Mouse (Mus musculus): ENCODE data around the gene Rad51d. TPM values are rescaled to one million over a fixed set of nuclear protein-coding genes. Genes with fewer than 3 reads are reported as not detected.

Gene Rad51d
- polyA plus RNA-seq, 1 experiment, result 21.2 TPM

- Histone ChIP-seq H3K4me3 (replicated peaks; ENCODE audit: insufficient read depth, low read depth, low read length) (no peak overlapping the region), H3K27me3 (ENCODE audit: control insufficient read depth, insufficient read depth, low read length) (no peaks in the 10 kb centered on the region), H3K27ac (ENCODE audit: insufficient read depth, low read length) (no peak overlapping the region), H3K4me1 (ENCODE audit: control insufficient read depth, insufficient read depth, low read length) (no peaks in the 10 kb centered on the region)
- WGBS, result 80% methylated on average over 10 of the region's 10 CpGs
- no peak for TF ChIP-seq CTCF (IDR thresholded peaks at IDR 0.05; ENCODE audit: borderline replicate concordance, insufficient read depth, low read depth, low read length)
- DNase-seq, result no peak
Observed at GRCm38 (mm10) chr11:82852540-82852939, 37.9 kb downstream of the Rad51d start.

GRCm38 (mm10) chr11:82852115-82852514 is 38.3 kb downstream of the Rad51d start:
- Histone ChIP-seq H3K4me1 (ENCODE audit: control insufficient read depth, insufficient read depth, low read length) (no peaks in the 10 kb centered on the region), H3K27me3 (ENCODE audit: control insufficient read depth, insufficient read depth, low read length) (no peaks in the 10 kb centered on the region), H3K4me3 (replicated peaks; ENCODE audit: insufficient read depth, low read depth, low read length) (no peak overlapping the region), H3K27ac (ENCODE audit: insufficient read depth, low read length) (no peak overlapping the region)
- 91% methylated on average over 11 of the region's 11 CpGs for WGBS
- TF ChIP-seq CTCF (IDR thresholded peaks at IDR 0.05; ENCODE audit: borderline replicate concordance, insufficient read depth, low read depth, low read length) (no peak), POLR2A (IDR thresholded peaks at IDR 0.05; ENCODE audit: borderline replicate concordance, insufficient read depth, low read length) (no peak)
- DNase-seq, result no peak

GRCm38 (mm10) chr11:82850259-82850658 is 40.2 kb downstream of the Rad51d start:
- TF ChIP-seq CTCF (IDR thresholded peaks at IDR 0.05; ENCODE audit: borderline replicate concordance, insufficient read depth, low read depth, low read length) (no peak), POLR2A (IDR thresholded peaks at IDR 0.05; ENCODE audit: borderline replicate concordance, insufficient read depth, low read length) (no peak)
- no peak overlapping the region for H3K4me3 ChIP-seq (replicated peaks; ENCODE audit: insufficient read depth, low read depth, low read length)
- H3K4me1 ChIP-seq (ENCODE audit: control insufficient read depth, insufficient read depth, low read length), result no peaks in the 10 kb centered on the region
- 73% methylated on average over 5 of the region's 5 CpGs for WGBS
- no peaks in the 10 kb centered on the region for H3K27me3 ChIP-seq (ENCODE audit: control insufficient read depth, insufficient read depth, low read length)
- DNase-seq, result no peak
- H3K27ac ChIP-seq (ENCODE audit: insufficient read depth, low read length), result no peak overlapping the region

DNA sequence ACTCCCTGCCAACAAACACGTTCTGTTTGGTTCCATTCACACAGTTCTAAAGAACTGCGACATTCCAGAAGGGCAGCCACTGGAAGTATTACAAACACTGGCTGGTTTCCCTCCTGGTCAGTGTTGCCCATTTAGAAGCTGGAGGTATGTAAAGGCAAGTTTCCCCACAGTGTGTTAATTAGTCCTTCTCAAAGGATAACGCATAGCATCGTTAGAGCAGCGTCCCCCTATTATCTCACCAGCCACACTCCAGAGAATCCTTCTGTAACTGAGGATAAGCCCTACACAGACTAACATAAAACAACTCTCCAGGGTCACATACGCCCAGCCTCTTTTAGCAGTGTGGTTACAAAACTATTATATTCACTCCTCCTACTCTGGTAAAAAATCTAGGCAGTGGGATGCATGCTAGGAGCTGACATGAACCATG is 42.8 kb downstream of the Rad51d start:
- Histone ChIP-seq H3K27me3 (ENCODE audit: control insufficient read depth, insufficient read depth, low read length) (no peaks in the 10 kb centered on the region), H3K4me1 (ENCODE audit: control insufficient read depth, insufficient read depth, low read length) (no peaks in the 10 kb centered on the region), H3K27ac (ENCODE audit: insufficient read depth, low read length) (no peak overlapping the region), H3K4me3 (replicated peaks; ENCODE audit: insufficient read depth, low read depth, low read length) (no peak overlapping the region)
- DNase-seq, result no peak
- WGBS, result 44% methylated on average over 6 of the region's 6 CpGs
- no peak for TF ChIP-seq CTCF (IDR thresholded peaks at IDR 0.05; ENCODE audit: borderline replicate concordance, insufficient read depth, low read depth, low read length)
- TF ChIP-seq POLR2A (IDR thresholded peaks at IDR 0.05; ENCODE audit: borderline replicate concordance, insufficient read depth, low read length), result no peak

- Histone ChIP-seq H3K27ac (ENCODE audit: insufficient read depth, low read length) (no peak overlapping the region), H3K4me1 (ENCODE audit: control insufficient read depth, insufficient read depth, low read length) (no peaks in the 10 kb centered on the region), H3K27me3 (ENCODE audit: control insufficient read depth, insufficient read depth, low read length) (no peaks in the 10 kb centered on the region), H3K4me3 (replicated peaks; ENCODE audit: insufficient read depth, low read depth, low read length) (no peak overlapping the region)
- 78% methylated on average over 3 of the region's 3 CpGs for WGBS
- no peak for TF ChIP-seq POLR2A (IDR thresholded peaks at IDR 0.05; ENCODE audit: borderline replicate concordance, insufficient read depth, low read length)
- TF ChIP-seq CTCF (IDR thresholded peaks at IDR 0.05; ENCODE audit: borderline replicate concordance, insufficient read depth, low read depth, low read length), result no peak
- DNase-seq, result no peak
Observed at GRCm38 (mm10) chr11:82846938-82847337, 43.5 kb downstream of the Rad51d start.

DNA sequence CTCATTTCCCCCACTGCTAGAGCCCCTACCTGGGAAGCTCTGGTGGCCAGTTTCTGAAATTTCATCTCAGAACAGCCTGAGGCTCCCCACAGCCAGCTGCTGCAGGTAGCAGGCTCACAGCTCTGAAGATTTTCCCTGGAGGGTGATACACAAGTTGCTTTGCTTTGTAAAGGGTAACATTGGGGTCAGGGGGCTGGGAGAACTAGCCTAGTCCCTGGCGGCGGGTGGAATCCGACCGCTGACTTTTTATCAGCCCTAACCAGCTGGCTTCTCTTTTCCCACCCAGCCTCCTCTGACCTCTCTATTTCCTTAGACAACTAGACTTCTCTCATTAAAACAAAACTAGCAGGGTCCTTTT is 44.4 kb downstream of the Rad51d start:
- no peaks in the 10 kb centered on the region for H3K27me3 ChIP-seq (ENCODE audit: control insufficient read depth, insufficient read depth, low read length)
- DNase-seq, result no peak
- TF ChIP-seq POLR2A (IDR thresholded peaks at IDR 0.05; ENCODE audit: borderline replicate concordance, insufficient read depth, low read length) (no peak), CTCF (IDR thresholded peaks at IDR 0.05; ENCODE audit: borderline replicate concordance, insufficient read depth, low read depth, low read length) (no peak)
- no peak overlapping the region for H3K4me3 ChIP-seq (replicated peaks; ENCODE audit: insufficient read depth, low read depth, low read length)
- WGBS, result 63% methylated on average over 4 of the region's 4 CpGs
- H3K27ac ChIP-seq (ENCODE audit: insufficient read depth, low read length), result peak overlapping the region; percentile 57; the same call in 1 of the 2 replicates
- H3K4me1 ChIP-seq (ENCODE audit: control insufficient read depth, insufficient read depth, low read length), result no peaks in the 10 kb centered on the region

DNA sequence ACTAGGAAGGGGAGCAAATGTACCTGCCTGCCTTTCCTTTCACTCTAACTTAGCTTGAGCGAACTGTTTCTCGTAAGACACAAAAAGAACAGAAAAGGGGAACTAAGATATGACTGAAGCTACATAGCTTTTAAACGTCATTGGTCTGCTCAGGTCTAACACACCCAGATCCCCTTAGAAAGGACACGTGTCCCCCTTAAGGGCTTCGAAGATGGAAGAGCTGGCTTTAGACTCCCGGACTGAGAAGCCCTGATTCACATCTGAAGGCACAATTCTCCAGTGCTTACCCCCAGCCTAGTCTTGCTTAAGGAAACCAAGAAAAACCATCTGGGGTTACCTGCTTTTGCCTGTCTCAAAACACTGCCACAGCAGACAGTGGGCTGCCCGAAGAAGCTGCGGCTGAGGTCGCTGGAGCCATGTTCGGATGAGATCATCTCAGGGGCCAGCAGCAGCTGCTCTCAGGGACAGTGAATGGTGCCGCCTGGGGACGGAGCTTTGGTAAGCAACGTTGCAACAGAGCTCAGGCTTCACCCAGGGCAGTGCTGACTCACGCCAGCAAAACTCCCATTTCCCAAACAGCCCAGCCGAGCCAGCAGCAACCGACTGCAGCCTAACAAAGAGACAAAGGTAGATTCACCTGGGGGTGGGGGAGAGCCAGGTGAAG is 44.9 kb downstream of the Rad51d start:
- TF ChIP-seq POLR2A (IDR thresholded peaks at IDR 0.05; ENCODE audit: borderline replicate concordance, insufficient read depth, low read length) (no peak), CTCF (IDR thresholded peaks at IDR 0.05; ENCODE audit: borderline replicate concordance, insufficient read depth, low read depth, low read length) (no peak)
- H3K27me3 ChIP-seq (ENCODE audit: control insufficient read depth, insufficient read depth, low read length), result no peaks in the 10 kb centered on the region
- no peaks in the 10 kb centered on the region for H3K4me1 ChIP-seq (ENCODE audit: control insufficient read depth, insufficient read depth, low read length)
- peak overlapping the region; percentile 57; the same call in 1 of the 2 replicates for H3K27ac ChIP-seq (ENCODE audit: insufficient read depth, low read length)
- WGBS, result 30% methylated on average over 16 of the region's 16 CpGs
- peak; percentile 40 to 47 for DNase-seq
- H3K4me3 ChIP-seq (replicated peaks; ENCODE audit: insufficient read depth, low read depth, low read length), result peak overlapping the region; percentile 11

DNA sequence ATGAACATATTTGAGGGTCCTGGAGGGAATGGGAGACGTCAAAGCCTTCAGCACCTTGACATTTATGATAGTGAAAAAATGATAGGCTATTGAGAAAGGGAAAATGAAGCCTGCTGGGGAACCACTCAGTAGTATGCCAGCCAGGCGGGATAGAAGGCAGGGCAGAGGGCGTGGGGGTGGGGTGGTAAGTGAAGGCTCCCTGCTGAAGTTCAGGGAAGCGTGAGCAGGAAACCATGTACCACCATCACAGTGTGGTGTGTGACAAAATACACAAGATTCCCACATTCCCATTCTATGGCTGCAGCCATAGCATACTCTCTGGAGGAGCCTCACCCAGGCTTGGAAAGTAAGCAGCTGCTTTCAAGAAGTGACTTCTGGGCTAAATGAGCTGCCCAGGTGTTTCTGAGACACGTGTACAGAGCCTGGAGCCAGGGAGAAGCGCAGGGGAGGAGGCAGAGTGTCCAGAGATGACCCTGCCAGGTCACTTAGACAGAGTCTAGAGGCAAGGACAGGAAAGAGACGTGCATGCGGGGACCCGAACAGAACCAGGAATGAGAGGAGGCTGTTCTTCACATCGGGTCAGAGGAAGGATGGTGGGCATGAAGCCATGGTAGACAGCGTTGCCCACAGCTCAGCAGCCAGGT is 45.5 kb downstream of the Rad51d start:
- H3K4me3 ChIP-seq (replicated peaks; ENCODE audit: insufficient read depth, low read depth, low read length), result no peak overlapping the region
- no peak for DNase-seq
- H3K27me3 ChIP-seq (ENCODE audit: control insufficient read depth, insufficient read depth, low read length), result no peaks in the 10 kb centered on the region
- H3K4me1 ChIP-seq (ENCODE audit: control insufficient read depth, insufficient read depth, low read length), result no peaks in the 10 kb centered on the region
- 69% methylated on average over 11 of the region's 11 CpGs for WGBS
- TF ChIP-seq CTCF (IDR thresholded peaks at IDR 0.05; ENCODE audit: borderline replicate concordance, insufficient read depth, low read depth, low read length), result no peak
- TF ChIP-seq POLR2A (IDR thresholded peaks at IDR 0.05; ENCODE audit: borderline replicate concordance, insufficient read depth, low read length), result no peak
- H3K27ac ChIP-seq (ENCODE audit: insufficient read depth, low read length), result peak overlapping the region; percentile 36; the same call in 1 of the 2 replicates
